ENCODE assay signal across 12 mouse cellular contexts in genomic region chr6:38961427-38962033, GRCm38 (mm10).
DNase-seq lines count a peak whose midpoint lies in the region; ATAC-seq lines count a peak whose summit lies in the region.
"Had no signal": no experiment of that assay in that cellular context is flagged by ENCODE, and none has a peak within 500 bp of the region (broad histone marks: within the 10 kb centered on the region; RNA-seq: fewer than 3 reads in every experiment).

No protein-coding gene starts in this region.

- no peak for DNase-seq in heart, adult 18-20 months
- peak; percentile 23 to 28 for DNase-seq in layer of hippocampus, adult 8-10 months (ENCODE audit: low spot score in 2 of 2)
- DNase-seq in layer of hippocampus, adult 11-12 months (ENCODE audit: low spot score): no peak
- peak; percentile 22 for DNase-seq in right cerebral cortex, adult 18-20 months
- no peak for DNase-seq in right cerebral cortex, adult 2 months (ENCODE audit: low spot score in 2 of 2)
- DNase-seq in lung, postnatal 4 days: no peak
- DNase-seq: thymus, postnatal 4 days had no signal

- no peak overlapping the region for H3K9ac ChIP-seq in heart, embryonic 16.5 days (ENCODE audit: low read length)
- no peak overlapping the region for H3K9ac ChIP-seq in neural tube, embryonic 15.5 days (replicated peaks)
- H3K9ac ChIP-seq: kidney, embryonic 15.5 days had no signal

- H3K4me2 ChIP-seq in heart, embryonic 16.5 days (ENCODE audit: low read depth, low read length): peak overlapping the region; percentile 11; the same call in 1 of the 2 replicates
- no peak overlapping the region for H3K4me2 ChIP-seq in neural tube, embryonic 15.5 days
- H3K4me2 ChIP-seq: kidney, embryonic 15.5 days; liver, embryonic 11.5 days had no signal

- peak overlapping the region; percentile 6 for H3K27ac ChIP-seq in heart, embryonic 16.5 days (ENCODE audit: low read length)
- 0 out of 2 replicates have a peak overlapping the region, but pooled peaks have one; percentile 41 for H3K27ac ChIP-seq in neural tube, embryonic 15.5 days (replicated peaks)
- H3K27ac ChIP-seq: kidney, embryonic 15.5 days had no signal

- H3K36me3 ChIP-seq in heart, embryonic 16.5 days (ENCODE audit: control insufficient read depth, insufficient read depth): no peaks in the 10 kb centered on the region
- H3K36me3 ChIP-seq in neural tube, embryonic 15.5 days: no peaks in the 10 kb centered on the region
- H3K36me3 ChIP-seq: kidney, embryonic 15.5 days had no signal

- peaks cover 13% of the 10 kb centered on the region for H3K4me1 ChIP-seq in heart, embryonic 16.5 days (ENCODE audit: control insufficient read depth, insufficient read depth, low read length)
- peaks cover 12% of the 10 kb centered on the region for H3K4me1 ChIP-seq in neural tube, embryonic 15.5 days

- no peaks in the 10 kb centered on the region for H3K27me3 ChIP-seq in heart, embryonic 16.5 days (ENCODE audit: control insufficient read depth, insufficient read depth, low read length)
- H3K27me3 ChIP-seq in neural tube, embryonic 15.5 days (replicated peaks): no peaks in the 10 kb centered on the region
- H3K27me3 ChIP-seq: kidney, embryonic 15.5 days had no signal

- WGBS in heart, embryonic 16.5 days: 47% methylated on average over 8 of the region's 8 CpGs
- WGBS in neural tube, embryonic 15.5 days: 38% methylated on average over 8 of the region's 8 CpGs

- no peak overlapping the region for H3K4me3 ChIP-seq in heart, embryonic 16.5 days (ENCODE audit: low read length)
- H3K4me3 ChIP-seq in neural tube, embryonic 15.5 days (replicated peaks): no peak overlapping the region
- H3K4me3 ChIP-seq: erythroblast, embryonic 14.5 days; kidney, embryonic 15.5 days had no signal

- no peaks in the 10 kb centered on the region for H3K9me3 ChIP-seq in heart, embryonic 16.5 days (replicated peaks; ENCODE audit: control insufficient read depth, low read length)
- H3K9me3 ChIP-seq in neural tube, embryonic 15.5 days (replicated peaks): no peaks in the 10 kb centered on the region
- H3K9me3 ChIP-seq: kidney, embryonic 15.5 days had no signal

- 0 out of 2 replicates have a peak, but pooled peaks have one; percentile 12 for ATAC-seq in heart, embryonic 16.5 days (replicated peaks; ENCODE audit: extremely low read depth, insufficient read depth, low FRiP score)
- no peak for ATAC-seq in neural tube, embryonic 15.5 days (ENCODE audit: low FRiP score)

Comparison
In these comparisons a context has a peak if more than half of its experiments do, and no peak if none do; other contexts are left out.
1. DNase-seq: peak in layer of hippocampus, adult 8-10 months (2 of 2) and right cerebral cortex, adult 18-20 months (single experiment); none in heart, adult 18-20 months (0 of 2), layer of hippocampus, adult 11-12 months (single experiment), right cerebral cortex, adult 2 months (0 of 2) and lung, postnatal 4 days (0 of 2).